Mouse (Mus musculus): ENCODE measurements at regions not wholly inside any gene's neighbourhood (a gene's known extent, or its start where the extent isn't known, plus 50 kb on each side); places are given as distances from the start of the nearest gene placed in this dataset.

GRCm38 (mm10) chr13:25639522-25640291, 369.4 kb upstream of the Nrsn1 start:
- TF ChIP-seq MAFK (IDR thresholded peaks at IDR 0.05; ENCODE audit: insufficient read depth, low read depth, low read length) (no peak), ZC3H11A (IDR thresholded peaks at IDR 0.05; ENCODE audit: borderline replicate concordance, low read depth, low read length) (no peak), CHD2 (IDR thresholded peaks at IDR 0.05; ENCODE audit: low read depth, low read length) (no peak), HCFC1 (IDR thresholded peaks at IDR 0.05; ENCODE audit: borderline replicate concordance, insufficient read depth, low read length) (no peak)
